Mouse (Mus musculus): ENCODE measurements around the gene Sox9. TPM values are rescaled to one million over a fixed set of nuclear protein-coding genes. Genes with fewer than 3 reads are reported as not detected.

Gene Sox9
- polyA plus RNA-seq (2015; fragmentation: Nextera tagmentation; extraction: Ambion mirVana): 49.0 and 72.8 TPM in 2 replicates

GRCm38 (mm10) chr11:112781994-112782356, at the start of gene Sox9:
Sox9 (plus strand) TSS chr11:112782224.
- ATAC-seq (ENCODE audit: low read depth): peak; percentile 86
- Histone ChIP-seq H3K9me3 (no peaks in the 10 kb centered on the region), H3K36me3 (no peaks in the 10 kb centered on the region), H3K4me2 (peak within 1 kb of the TSS; percentile 92), H3K27ac (replicated peaks) (peak within 1 kb of the TSS; percentile 90), H3K4me3 (peak within 1 kb of the TSS; percentile 74), H3K9ac (peak within 1 kb of the TSS; percentile 87), H3K4me1 (replicated peaks) (peaks cover 65% of the 10 kb centered on the region), H3K27me3 (peaks cover 37% of the 10 kb centered on the region)
- WGBS: 0% methylated on average over 15 of the region's 15 CpGs

- no peak for ATAC-seq (ENCODE audit: low read depth)
- Histone ChIP-seq H3K4me1 (replicated peaks) (no peaks in the 10 kb centered on the region), H3K27me3 (no peaks in the 10 kb centered on the region), H3K9me3 (no peaks in the 10 kb centered on the region), H3K4me3 (no peak overlapping the region), H3K27ac (replicated peaks) (no peak overlapping the region), H3K9ac (no peak overlapping the region), H3K4me2 (no peak overlapping the region), H3K36me3 (no peaks in the 10 kb centered on the region)
- WGBS: 79% methylated on average over 7 of the region's 7 CpGs
These were observed 49.6 kb upstream of the Sox9 start for GRCm38 (mm10) chr11:112732401-112732800.

- ATAC-seq (ENCODE audit: low read depth): no peak
- no peak overlapping the region for H3K4me3 ChIP-seq
- no peak overlapping the region for H3K27ac ChIP-seq (replicated peaks)
- H3K27me3 ChIP-seq: no peaks in the 10 kb centered on the region
- no peaks in the 10 kb centered on the region for H3K4me1 ChIP-seq (replicated peaks)
- no peaks in the 10 kb centered on the region for H3K9me3 ChIP-seq
- no peak overlapping the region for H3K4me2 ChIP-seq
- no peak overlapping the region for H3K9ac ChIP-seq
- H3K36me3 ChIP-seq: no peaks in the 10 kb centered on the region
- WGBS: 82% methylated on average over 5 of the region's 5 CpGs
These were observed 45.0 kb upstream of the Sox9 start for GRCm38 (mm10) chr11:112737071-112737470.

- Histone ChIP-seq H3K4me3 (no peak overlapping the region), H3K27ac (replicated peaks) (no peak overlapping the region), H3K9ac (no peak overlapping the region), H3K4me2 (no peak overlapping the region), H3K4me1 (replicated peaks) (no peaks in the 10 kb centered on the region), H3K36me3 (no peaks in the 10 kb centered on the region), H3K9me3 (no peaks in the 10 kb centered on the region), H3K27me3 (no peaks in the 10 kb centered on the region)
- 85% methylated on average over 1 of the region's 1 CpGs for WGBS
- ATAC-seq (ENCODE audit: low read depth): no peak
These were observed 42.3 kb upstream of the Sox9 start for GRCm38 (mm10) chr11:112739681-112740080.

GRCm38 (mm10) chr11:112756516-112756915, 25.5 kb upstream of the Sox9 start:
- H3K4me3 ChIP-seq: no peak overlapping the region
- H3K9me3 ChIP-seq: no peaks in the 10 kb centered on the region
- H3K4me2 ChIP-seq: no peak overlapping the region
- no peak overlapping the region for H3K9ac ChIP-seq
- H3K27me3 ChIP-seq: no peaks in the 10 kb centered on the region
- no peak overlapping the region for H3K27ac ChIP-seq (replicated peaks)
- WGBS: 16% methylated on average over 4 of the region's 4 CpGs
- no peak for ATAC-seq (ENCODE audit: low read depth)
- H3K4me1 ChIP-seq (replicated peaks): no peaks in the 10 kb centered on the region
- H3K36me3 ChIP-seq: no peaks in the 10 kb centered on the region

GRCm38 (mm10) chr11:112758056-112758455, 24.0 kb upstream of the Sox9 start:
- Histone ChIP-seq H3K36me3 (no peaks in the 10 kb centered on the region), H3K9ac (no peak overlapping the region), H3K9me3 (no peaks in the 10 kb centered on the region), H3K4me2 (no peak overlapping the region), H3K4me1 (replicated peaks) (no peaks in the 10 kb centered on the region), H3K27me3 (no peaks in the 10 kb centered on the region), H3K27ac (replicated peaks) (no peak overlapping the region), H3K4me3 (no peak overlapping the region)
- ATAC-seq (ENCODE audit: low read depth): no peak
- 69% methylated on average over 9 of the region's 9 CpGs for WGBS

GRCm38 (mm10) chr11:112766956-112767355, 15.1 kb upstream of the Sox9 start:
- Histone ChIP-seq H3K27ac (replicated peaks) (no peak overlapping the region), H3K4me1 (replicated peaks) (no peaks in the 10 kb centered on the region), H3K9me3 (no peaks in the 10 kb centered on the region), H3K36me3 (no peaks in the 10 kb centered on the region), H3K4me3 (no peak overlapping the region), H3K27me3 (0 out of 2 replicates have a peak, but pooled peaks cover 6% of the 10 kb centered on the region), H3K9ac (no peak overlapping the region), H3K4me2 (no peak overlapping the region)
- 95% methylated on average over 4 of the region's 4 CpGs for WGBS
- no peak for ATAC-seq (ENCODE audit: low read depth)

GRCm38 (mm10) chr11:112767531-112768041, 14.4 kb upstream of the Sox9 start:
- Histone ChIP-seq H3K27ac (replicated peaks) (no peak overlapping the region), H3K4me3 (no peak overlapping the region), H3K9ac (no peak overlapping the region), H3K9me3 (no peaks in the 10 kb centered on the region), H3K4me2 (no peak overlapping the region), H3K27me3 (0 out of 2 replicates have a peak, but pooled peaks cover 6% of the 10 kb centered on the region), H3K4me1 (replicated peaks) (no peaks in the 10 kb centered on the region), H3K36me3 (no peaks in the 10 kb centered on the region)
- ATAC-seq (ENCODE audit: low read depth): no peak
- WGBS: 86% methylated on average over 15 of the region's 15 CpGs

GRCm38 (mm10) chr11:112772791-112773355, 9.2 kb upstream of the Sox9 start:
- H3K4me1 ChIP-seq (replicated peaks): peaks cover 8% of the 10 kb centered on the region
- WGBS: 37% methylated on average over 11 of the region's 11 CpGs
- H3K4me3 ChIP-seq: no peak overlapping the region
- no peak for ATAC-seq (ENCODE audit: low read depth)
- H3K36me3 ChIP-seq: no peaks in the 10 kb centered on the region
- H3K4me2 ChIP-seq: no peak overlapping the region
- no peak overlapping the region for H3K27ac ChIP-seq (replicated peaks)
- peaks cover 24% of the 10 kb centered on the region for H3K27me3 ChIP-seq
- no peak overlapping the region for H3K9ac ChIP-seq
- H3K9me3 ChIP-seq: no peaks in the 10 kb centered on the region

- Histone ChIP-seq H3K27me3 (peaks cover 46% of the 10 kb centered on the region), H3K27ac (replicated peaks) (no peak overlapping the region), H3K9ac (no peak overlapping the region), H3K36me3 (no peaks in the 10 kb centered on the region), H3K4me2 (peak overlapping the region; percentile 92), H3K4me3 (no peak overlapping the region), H3K4me1 (replicated peaks) (peaks cover 52% of the 10 kb centered on the region), H3K9me3 (no peaks in the 10 kb centered on the region)
- no peak for ATAC-seq (ENCODE audit: low read depth)
- under 1% methylated on average over 10 of the region's 10 CpGs for WGBS
These were observed 2.3 kb upstream of the Sox9 start for GRCm38 (mm10) chr11:112779762-112780161.

GRCm38 (mm10) chr11:112780394-112780920, 1.6 kb upstream of the Sox9 start:
- H3K4me2 ChIP-seq: peak overlapping the region; percentile 92
- H3K27ac ChIP-seq (replicated peaks): 0 out of 2 replicates have a peak overlapping the region, but pooled peaks have one; percentile 75
- peak overlapping the region; percentile 58; the same call in 1 of the 2 replicates for H3K9ac ChIP-seq
- no peaks in the 10 kb centered on the region for H3K36me3 ChIP-seq
- H3K27me3 ChIP-seq: peaks cover 46% of the 10 kb centered on the region
- ATAC-seq (ENCODE audit: low read depth): no peak
- H3K4me1 ChIP-seq (replicated peaks): peaks cover 58% of the 10 kb centered on the region
- no peaks in the 10 kb centered on the region for H3K9me3 ChIP-seq
- H3K4me3 ChIP-seq: peak overlapping the region; percentile 74; the same call in 1 of the 2 replicates
- WGBS: 5% methylated on average over 19 of the region's 19 CpGs

GRCm38 (mm10) chr11:112781035-112781911, 751 bp upstream of the Sox9 start:
- Histone ChIP-seq H3K4me2 (peak overlapping the region; percentile 92), H3K27ac (replicated peaks) (peak overlapping the region; percentile 75), H3K27me3 (peaks cover 44% of the 10 kb centered on the region), H3K9me3 (no peaks in the 10 kb centered on the region), H3K4me1 (replicated peaks) (peaks cover 62% of the 10 kb centered on the region), H3K4me3 (peak overlapping the region; percentile 74), H3K36me3 (no peaks in the 10 kb centered on the region), H3K9ac (peak overlapping the region; percentile 58)
- peak; percentile 54 for ATAC-seq (ENCODE audit: low read depth)
- under 1% methylated on average over 49 of the region's 49 CpGs for whole genome bisulfite sequencing
